Mouse (Mus musculus): ENCODE measurements around the gene Creg1.
"Not testable (repeated sequence)": the region's sequence is repeated elsewhere in the genome, so short reads cannot be mapped to it uniquely, and the experiment has no call there.

The Creg1 gene

DNA sequence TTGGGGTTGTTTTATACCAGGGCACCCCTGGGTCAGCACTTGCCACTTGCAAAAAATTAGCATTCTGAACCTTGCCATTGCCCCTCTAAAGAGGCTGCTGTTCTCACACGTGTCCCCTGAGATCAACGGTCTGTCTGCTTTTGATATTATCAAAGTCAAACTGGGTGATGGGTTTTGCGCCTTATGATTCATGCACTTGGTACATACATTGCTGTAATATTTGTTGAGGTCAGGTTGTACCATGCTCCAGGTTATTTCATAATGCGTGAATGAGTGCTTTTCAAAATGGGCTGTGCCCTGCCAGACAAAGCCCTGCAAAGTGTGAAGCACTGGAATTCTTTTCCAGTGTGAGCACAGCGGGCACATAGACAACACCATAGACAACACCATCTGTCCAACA, 11.7 kb upstream of the Creg1 start:
- DNase-seq (ENCODE audit: low spot score), result no peak

DNA sequence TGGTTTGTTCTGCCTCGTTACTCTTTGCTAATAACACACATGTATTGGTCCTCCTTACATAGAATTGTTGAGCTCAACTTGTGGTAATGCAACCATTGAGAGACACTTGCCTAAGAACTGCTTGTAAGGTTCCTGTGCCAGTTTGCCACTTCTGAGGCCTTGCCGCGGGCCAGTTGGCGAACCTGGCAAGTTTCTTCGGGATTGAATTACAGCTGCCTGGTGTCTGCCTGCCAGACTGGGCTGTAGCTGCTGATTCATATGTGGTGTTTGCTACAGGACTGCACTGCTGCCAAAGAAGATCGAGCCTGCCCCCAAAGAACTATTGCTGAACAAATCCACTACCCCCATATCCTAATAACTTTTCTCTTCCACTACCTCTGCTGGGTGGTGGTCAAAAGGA, 9.3 kb upstream of the Creg1 start:
- DNase-seq (ENCODE audit: low spot score), result no peak

DNA sequence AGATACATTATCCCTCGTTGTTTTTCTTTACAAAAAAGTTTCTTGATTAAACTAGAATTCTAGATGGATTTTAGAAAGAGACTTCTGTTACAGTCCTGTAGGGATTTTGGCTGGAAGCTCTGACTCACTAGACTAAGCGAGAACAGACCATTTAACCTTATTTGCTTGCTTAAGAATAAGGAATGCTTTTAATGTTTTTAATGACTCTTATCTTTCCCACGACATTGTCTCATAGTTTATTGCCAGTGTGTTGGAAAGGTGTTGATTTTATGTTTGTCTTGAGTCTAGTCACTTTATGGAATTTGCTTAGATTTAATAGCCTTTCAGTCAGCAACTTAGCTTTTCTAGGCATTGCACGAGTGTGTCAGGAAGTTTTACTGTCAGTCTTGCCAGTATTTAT, 8.4 kb upstream of the Creg1 start:
- no peak for DNase-seq (ENCODE audit: low spot score)

DNA sequence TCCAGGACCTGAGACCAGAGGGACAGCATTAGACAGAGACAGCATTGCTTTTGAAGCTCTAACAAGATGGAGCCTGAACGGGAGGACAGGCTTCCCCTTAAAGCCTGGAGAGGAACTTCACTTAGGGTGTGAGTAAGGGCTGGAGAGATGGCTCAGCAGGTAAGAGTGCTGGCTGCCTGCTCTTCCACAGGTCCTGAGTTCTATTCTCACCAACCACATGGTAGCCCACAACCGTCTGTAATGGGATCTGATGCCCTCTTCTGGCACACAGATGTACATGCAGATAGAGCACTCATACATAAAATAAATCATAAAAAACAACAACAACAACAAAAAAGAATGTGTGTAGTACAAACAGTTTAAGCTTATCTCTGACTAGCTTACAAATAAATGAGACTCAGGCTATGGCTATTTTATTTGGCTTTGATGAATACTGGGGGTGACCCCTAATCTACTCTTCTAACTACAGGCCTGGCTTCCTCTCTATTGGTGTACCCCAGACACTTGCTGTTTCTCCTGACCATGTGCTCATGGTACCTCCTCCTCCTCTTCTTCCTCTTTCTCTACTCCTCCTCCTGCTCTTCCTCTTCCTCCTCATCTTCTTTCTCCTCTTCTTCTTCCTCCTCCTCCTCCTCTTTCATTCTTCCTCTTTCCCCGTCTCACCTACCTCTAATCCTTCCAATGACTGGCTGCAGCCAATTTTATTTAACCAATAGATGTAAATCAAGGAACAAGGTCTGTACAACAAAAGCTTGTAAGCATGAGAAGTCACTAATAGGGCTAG, 1.8 kb upstream of the Creg1 start:
- no peak for DNase-seq (ENCODE audit: low spot score)

DNA sequence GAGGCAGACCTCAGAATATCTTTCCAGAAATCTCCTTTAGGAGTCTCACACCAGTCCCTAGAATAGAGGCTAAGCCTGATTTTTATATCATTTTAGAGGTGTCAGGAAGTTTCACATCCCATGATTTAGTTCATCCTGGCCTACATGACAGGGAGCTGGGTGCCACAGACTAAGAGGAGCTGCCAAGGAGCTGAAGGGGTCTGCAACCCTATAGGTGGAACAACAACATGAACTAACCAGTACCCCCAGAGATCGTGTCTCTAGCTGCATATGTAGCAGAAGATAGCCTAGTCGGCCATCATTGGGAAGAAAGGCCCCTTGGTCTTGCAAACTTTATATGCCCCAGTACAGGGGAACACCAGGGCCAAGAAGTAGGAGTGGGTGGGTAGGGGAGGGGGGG, 1.0 kb upstream of the Creg1 start:
- DNase-seq (ENCODE audit: low spot score), result not testable (repeated sequence)

DNA sequence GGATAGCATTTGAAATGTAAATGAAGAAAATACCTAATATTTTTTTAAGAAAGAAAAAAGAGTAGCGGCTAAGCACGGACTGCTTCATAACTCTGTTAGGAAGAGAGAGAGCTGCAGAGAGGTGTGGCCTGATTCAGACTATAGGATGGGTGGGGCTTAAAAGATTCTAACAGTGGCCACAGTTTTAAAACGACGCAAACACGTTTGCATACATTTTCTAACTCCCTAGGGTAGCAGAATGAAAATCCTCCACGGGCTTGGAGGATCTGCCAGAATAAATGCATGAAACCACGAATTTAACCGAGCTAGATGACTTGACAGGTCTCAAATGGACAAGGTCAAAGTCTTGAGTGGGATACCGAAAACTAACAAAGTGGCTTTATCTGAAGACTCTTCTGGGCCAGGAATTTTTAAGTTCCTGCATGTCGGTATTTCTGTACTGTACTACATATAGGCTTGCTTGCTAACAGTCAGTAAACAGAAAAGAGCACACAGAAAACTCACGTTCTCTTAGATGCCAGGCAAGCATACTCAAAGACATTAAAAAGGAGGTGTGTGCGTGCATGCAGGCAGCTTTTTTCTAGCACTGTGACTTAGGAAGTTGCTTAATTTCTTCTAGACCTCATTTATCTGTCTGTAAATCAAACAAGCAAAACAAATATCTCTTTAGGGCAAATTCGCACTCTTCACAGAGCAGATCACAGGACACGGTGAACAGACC, 472 bp upstream of the Creg1 start:
- peak; percentile 12 for DNase-seq (ENCODE audit: low spot score)

DNA sequence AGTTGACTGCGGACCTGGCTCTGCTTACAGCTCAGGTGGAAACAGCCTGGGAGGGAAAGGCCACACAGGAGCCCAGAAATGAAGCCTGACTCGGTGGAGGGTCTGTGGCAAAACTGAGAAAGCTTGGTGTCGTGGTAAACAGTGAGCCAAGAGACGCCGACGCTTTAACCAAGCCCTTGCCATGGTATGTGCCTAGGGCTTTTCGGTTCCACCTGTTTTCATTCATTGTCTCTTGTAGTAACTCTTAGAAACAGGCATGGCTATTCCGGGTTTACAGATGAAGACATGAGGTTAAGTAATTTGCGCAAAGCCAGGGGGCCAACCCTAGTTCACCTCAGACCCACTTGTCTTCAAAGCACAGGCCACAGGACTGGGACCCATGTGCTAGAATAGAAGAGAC, 1.0 kb downstream of the Creg1 start:
- no peak for DNase-seq (ENCODE audit: low spot score)

DNA sequence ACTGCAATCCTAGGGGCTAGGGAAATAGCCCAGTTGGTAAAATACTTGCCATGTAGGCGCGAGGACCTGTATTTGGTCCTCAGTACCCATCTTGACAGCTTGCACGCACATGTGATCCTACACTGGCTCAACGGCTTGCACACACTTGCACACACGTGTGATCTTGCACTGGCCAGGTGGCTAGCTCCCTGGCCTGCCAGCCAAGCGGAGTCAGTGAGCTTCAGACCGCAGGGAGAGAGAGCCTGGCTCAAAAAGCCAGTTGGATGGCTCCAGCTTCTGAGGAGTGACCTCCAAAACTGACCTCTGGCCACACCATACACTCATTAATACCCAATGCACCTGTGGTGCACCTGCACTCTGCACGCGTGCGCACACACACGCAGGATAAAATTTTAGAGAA, 1.5 kb downstream of the Creg1 start:
- no peak for DNase-seq (ENCODE audit: low spot score)

DNA sequence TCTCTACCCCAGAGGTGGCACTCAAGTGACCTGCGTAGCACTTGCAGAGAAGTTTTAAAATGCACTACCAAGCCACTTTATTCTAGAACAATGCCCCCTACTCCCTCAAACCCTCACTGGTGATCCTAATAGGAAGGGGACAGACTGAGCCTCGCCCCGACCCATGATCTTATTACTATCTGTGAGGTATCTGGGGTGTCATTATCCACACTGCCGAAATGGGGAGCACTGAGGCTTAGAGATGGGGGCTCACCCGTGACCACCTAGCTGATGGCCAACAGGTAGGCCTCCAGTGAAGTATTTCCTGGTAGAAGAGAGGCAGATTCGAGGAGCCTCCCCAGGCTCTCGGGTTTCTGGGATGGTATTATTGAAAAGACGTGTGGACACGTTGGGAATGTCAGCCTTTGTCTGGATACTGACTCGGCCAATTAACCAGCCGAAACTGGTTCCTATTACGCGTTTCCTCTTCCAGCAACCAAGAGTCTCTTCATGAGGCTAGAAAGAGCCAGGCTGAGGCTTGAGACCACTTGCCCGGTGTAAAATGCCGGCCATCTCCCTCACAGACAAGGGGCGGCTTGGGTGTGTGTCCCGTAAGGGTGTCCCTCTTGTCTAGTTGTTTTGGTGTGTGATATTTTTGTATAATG, 2.2 kb downstream of the Creg1 start:
- DNase-seq (ENCODE audit: low spot score), result peak; percentile 34

DNA sequence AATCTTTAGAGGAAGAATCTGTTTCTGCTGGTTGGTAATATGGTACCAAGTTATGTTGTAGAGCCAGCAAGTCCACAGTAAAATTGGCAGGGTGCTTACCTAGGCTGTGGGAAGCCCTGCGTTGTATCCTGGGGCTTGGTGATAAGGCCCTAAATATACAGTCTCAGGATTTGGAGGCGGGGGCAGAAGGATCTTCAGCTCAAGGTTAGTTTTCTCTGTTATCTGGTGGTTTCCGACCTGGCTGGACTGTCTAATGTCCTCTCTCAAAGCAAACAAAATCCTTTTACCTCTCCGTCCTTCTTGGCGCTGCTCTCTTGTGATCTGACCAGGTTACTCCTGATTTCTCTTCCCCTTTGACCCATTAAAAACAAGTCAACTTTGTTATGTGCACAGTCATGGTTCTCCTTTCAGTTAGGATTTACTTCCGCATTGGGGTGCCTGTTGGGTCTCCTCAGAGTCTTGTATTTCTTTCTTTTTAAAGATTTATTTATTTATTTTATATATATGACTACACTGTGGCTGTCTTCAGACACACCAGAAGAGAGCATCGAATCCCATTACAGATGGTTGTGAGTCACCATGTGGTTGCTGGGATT, 2.8 kb downstream of the Creg1 start:
- peak; percentile 31 for DNase-seq (ENCODE audit: low spot score)

DNA sequence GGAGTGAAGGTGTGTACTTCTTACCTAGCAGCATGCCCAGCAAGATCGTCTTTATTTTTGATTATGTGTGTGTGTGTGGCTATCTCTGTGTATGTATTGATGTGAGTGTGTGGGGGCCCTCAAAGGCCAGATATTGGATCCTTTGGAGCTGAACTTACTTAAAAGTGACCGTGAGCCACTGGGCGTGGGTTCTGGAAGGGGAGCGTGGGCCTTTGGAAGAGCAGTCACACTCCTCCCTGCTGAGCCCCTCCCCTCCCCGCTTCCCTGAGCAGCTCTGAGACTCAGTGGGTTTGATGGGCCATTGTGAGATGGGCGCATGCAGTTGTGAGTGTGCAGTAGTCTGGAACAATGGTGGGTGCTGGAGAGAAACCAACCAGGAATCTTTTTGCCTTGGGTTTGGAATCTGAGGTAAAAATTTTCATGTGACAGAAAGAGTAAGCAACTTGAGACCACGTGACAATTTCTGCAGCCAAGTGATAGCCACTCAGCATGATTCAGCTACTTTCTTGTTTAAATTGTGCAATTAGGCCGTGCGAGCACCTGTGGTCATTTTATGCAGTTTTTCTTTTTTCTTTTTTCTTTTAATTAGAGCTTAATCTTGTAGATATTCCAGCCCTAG, 5.5 kb downstream of the Creg1 start:
- DNase-seq (ENCODE audit: low spot score), result no peak

DNA sequence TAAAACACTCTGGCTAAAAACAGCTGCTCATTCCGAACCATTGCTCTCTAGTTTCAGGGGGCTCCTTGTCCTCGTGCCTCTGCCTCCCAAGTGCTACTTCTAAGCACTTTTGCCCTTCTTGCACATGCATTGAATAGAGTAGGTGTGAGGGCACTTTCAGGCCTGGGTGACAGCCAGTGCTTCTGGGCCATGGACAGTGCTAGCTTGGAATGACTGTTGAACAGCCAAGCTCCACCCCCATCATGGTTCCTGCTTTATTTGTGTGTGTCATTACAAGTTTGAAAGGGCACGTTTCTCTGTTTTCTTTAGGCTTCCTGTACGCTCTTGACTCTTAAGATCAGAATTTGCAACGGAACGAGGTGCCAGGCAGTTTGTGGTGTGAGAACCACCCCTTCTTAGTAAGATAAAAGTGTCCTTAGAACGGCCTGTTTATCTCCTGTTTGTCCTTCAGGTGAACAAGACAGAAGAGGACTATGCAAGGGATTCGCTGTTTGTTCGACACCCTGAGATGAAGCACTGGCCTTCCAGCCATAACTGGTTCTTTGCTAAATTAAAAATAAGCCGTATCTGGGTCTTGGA, 6.7 kb downstream of the Creg1 start:
- DNase-seq (ENCODE audit: low spot score), result peak; percentile 25

DNA sequence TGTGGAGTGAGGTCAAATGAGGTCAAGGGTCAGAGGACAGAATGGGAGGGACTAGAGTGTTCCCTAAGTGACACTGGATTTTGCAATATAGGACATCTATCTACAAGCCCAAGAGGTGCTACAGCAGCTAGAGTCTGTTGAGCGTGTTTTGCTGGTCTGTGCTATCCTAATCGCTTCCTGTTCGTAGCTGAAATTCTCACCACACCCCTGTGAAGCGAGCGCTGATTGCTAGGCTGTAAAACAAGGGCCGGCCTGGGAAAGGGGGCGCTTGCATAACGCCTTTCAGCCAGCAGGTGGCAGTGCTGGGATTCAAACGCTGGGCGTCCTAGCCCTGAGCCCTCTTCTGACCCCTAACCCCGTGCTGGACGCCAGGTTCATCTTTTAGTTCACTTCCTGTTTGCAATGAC, 7.9 kb downstream of the Creg1 start:
- peak; percentile 90 for DNase-seq (ENCODE audit: low spot score)

DNA sequence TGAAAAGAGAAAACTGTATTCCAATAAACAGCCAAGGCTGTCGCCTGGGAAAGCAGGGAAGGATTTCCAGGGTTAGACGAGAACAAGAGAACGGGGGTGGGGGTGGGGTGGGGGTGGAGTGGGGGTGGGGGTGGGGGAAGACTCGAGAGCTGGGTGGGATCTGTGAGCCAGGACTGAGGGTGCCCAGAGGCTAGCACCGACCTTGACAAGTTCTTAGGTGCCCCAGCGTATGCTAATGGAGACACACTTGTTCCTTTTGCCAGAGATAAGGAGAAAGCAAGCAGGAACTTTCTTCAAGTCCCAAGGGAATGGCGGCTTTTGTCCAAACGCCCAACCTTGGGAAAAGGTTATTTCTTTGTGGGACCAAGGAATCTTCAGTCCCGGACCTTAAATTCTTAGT, 8.5 kb downstream of the Creg1 start:
- DNase-seq (ENCODE audit: low spot score), result no peak

DNA sequence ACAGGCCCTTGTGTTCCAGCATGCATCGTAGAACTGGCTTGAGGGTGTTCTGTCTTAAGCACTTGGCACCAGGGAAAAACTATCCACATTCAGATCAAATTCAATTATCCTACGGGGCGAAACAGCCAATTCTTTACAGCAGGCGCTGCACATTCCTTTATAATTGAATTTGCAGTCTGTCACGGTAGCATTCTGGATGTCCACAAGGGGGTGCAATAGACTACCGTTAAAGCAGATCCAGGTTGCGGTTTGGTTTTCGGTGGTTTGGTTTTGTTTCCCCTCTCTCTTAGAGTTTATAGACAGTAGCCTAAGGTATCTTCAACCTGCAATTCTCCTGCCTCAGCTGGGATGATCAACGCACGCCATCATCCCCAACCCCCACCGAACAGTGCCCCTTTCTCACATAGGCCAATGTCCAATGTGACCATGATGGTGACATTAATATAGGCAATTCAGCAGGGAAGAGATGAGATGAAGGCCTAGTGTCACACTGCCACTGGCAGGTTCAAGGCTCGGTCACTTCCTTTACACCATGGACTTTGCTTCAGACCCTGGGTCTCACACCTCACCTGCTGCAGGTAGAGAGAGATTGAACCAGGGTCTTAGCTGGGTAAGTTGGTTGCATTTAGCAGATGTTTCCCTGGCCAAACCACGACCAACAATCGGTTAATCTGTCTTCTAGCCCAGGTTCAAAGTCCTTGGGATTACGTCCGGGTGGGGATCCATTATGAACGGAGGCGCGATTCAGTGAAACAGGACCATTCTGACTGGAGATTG, 12.2 kb downstream of the Creg1 start:
- no peak for DNase-seq (ENCODE audit: low spot score)

DNA sequence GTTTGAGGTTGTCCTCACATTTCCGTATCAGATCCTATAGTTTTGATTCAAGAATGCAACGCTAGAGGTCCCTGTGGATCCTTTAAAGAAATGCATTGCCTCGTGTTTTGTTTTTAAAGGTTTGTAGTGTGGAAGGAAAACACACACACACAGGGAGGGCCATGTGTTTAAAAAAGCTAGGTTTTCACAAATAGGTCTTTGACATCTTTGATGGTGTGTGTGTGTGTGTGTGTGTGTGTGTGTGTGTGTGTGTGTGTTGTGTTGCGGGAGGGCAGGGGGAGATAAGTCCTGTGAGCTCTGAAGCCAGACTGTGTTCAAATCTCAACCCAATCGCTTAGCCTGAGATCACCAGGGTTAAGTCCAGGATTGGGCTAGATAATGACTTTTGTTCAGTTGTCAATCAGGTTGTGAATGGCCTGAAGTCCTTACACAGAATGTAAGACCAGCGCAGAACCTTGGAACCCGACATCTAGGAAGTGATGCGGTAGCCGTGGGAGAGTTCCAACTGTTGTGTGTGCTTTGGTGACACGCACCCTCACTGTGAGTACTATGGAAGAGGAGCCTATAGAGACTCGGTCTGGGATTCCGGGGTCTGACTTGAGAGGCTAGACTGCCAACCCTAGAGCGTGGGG, 16.5 kb downstream of the Creg1 start:
- no peak for DNase-seq (ENCODE audit: low spot score)

DNA sequence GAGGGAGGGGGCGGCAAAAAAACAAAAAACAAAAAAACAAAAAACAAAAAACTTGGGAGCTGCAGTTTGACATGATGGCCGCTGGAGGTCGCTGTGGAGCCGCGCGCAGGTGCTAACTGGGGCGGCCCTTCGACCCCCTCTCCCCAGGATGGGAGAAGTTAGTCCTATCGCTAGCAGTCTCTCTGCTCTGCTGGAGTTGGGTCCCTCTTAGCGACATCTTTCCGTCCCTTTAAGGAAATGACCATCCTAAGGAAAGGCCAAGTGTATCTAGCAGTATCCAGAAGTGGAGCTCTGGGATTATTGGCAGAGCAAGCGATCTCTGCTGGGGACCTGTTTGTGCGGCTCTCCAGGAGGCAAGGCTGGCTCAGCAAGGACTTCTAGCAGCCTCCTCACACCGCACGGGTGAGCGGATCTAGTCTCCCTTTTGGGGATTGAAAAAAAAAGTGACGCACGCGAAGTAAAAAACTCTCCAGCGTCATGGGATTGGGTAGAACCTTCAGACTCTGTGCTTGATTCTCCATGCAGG, 17.1 kb downstream of the Creg1 start:
- DNase-seq (ENCODE audit: low spot score), result peak; percentile 69

DNA sequence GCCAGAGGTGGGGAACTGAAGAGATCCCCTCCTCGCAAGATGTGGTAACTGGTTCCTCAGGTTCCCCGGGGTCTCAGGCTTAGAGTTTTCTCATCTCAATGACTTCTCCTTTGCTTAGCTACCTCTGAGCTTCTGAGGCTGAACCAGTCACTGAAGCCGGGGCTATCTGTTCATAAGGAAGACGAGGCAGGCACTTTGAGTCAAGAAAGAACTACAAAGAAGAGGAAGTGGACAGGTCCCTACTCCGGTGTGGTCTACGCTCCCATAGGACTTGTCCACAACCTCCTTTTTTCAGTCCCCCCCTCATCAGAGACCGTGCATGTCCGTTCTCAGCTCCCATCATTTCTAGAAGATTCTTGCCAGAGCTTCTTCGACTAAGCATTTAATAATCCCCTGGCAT, 17.9 kb downstream of the Creg1 start:
- no peak for DNase-seq (ENCODE audit: low spot score)

DNA sequence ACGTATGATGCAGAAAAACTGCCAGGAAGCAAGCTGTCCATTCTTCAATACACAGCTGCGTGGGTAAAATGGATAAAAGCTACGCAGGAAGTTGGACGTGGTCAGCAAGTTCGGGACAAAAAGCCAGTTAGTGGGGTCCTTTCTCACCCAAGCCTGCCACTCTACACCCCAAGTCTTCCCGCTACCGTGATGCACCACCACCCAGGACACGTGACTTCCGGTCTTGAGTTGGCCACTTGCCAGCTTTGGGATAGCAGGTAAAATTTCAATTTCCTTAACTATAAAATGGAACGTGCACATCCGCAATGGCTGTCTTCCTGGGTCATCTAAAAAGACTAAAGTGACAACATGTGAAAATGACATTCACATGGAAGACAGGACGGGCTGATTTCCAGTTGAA, 18.4 kb downstream of the Creg1 start:
- no peak for DNase-seq (ENCODE audit: low spot score)

DNA sequence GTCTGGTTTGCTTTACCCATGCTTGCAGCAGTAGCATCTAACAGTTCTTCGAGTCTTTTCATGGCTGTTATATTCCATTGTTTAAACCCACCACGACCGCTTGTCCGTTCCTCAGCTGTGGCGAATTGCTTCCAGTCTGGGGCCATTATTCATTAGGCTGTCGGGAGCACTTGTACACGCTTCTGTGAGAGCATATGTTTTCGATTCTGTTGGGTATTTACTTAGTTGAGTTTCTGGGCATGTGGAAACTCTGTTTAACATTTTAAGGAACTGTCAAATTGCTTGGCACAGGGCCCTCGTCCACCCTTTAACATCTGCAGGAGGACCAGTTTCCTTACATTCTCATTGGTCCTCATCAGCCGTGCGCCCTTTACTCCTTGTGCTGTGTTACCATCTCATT, 22.8 kb downstream of the Creg1 start:
- DNase-seq (ENCODE audit: low spot score), result no peak

DNA sequence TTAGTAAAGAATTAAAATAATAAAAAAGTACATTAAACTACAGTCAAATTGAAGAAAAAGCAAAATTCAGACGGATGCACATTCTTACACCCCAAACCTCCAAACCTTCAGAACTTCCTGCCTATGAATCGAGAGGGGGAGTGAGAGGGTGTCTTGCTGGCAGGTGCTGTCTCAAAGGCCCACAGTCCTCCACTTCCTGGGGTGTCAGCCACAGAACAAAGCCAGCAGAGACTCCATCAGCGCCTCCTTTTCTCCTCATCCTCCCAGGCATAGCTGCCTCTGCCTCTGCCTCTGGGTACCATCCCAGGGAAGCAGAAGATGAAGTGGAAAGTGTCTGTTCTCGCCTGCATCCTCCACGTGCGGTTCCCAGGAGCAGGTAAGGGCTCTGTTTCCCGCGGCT, 25.0 kb downstream of the Creg1 start, which contains the start of gene Cd247:
Cd247 (plus strand) TSS at position 171 of the 400 bp plus-strand sequence.
- no peak for DNase-seq (ENCODE audit: low spot score)
